Mouse (Mus musculus) heart, postnatal 0 days (tissue): ENCODE data around the gene Siae.

ENCODE experiments used
- CTCF ChIP-seq: IDR thresholded peaks from 2 replicates; pipeline ENCODE4 v1.5.1; 2016; ENCODE audit warnings: antibody characterized with exemption, control low read depth, low read depth
- EP300 ChIP-seq: IDR thresholded peaks from 2 replicates; pipeline ENCODE4 v1.6.1; 2016; ENCODE audit warnings: antibody characterized with exemption, low read depth

- no peak for TF ChIP-seq CTCF
- TF ChIP-seq EP300 = no peak
These were observed 83.2 kb downstream of the Siae start for GRCm38 (mm10) chr9:37638721-37639120.
